Mouse (Mus musculus) MEL (cell line): Measurements from ENCODE around the gene Adamts2. TPM values are rescaled to one million over a fixed set of nuclear protein-coding genes. Genes with fewer than 3 reads are reported as not detected.

Source experiments
- polyA plus RNA-seq, 2 experiments: library from polyadenylated mRNA; stranded (reverse) in 1 of 2; unstranded in 1 of 2; fragments of >175 nt in 1 of 2; fragments of >200 nt in 1 of 2; gene quantifications; 2 replicates each; pipeline versions ENCODE4 v1.2.1 to v1.2.4; 2012; ENCODE audit warnings: low replicate concordance in 2 of 2, low read depth in 1 of 2; ENCODE audit not compliant: insufficient read length in 2 of 2, insufficient read depth in 1 of 2, missing spikeins in 1 of 2
- total RNA-seq: library from RNA; depleted of rRNA; stranded (reverse); fragments of 300-350 nt; gene quantifications from 2 replicates; pipeline ENCODE4 v1.2.3, GENCODE M21; 2012; rRNA removed

The Adamts2 gene
- total and polyA plus RNA-seq, 3 experiments, result not detected

Other genes starting within 250 kb of the Adamts2 start
- 0.23 and 0.42 TPM in 2 replicates for gene Cby3, start 247.6 kb upstream of the Adamts2 start, total RNA-seq
- under 1 TPM in 1 of 2 experiments, not detected in 1; 0.31 TPM for gene Cby3, start 247.6 kb upstream of the Adamts2 start, polyA plus RNA-seq
- gene Hnrnph1, start 225.1 kb upstream of the Adamts2 start, total RNA-seq, result 227 and 232 TPM in 2 replicates
- 100 to 1,000 TPM; 425 to 552 TPM for gene Hnrnph1, start 225.1 kb upstream of the Adamts2 start, polyA plus RNA-seq
- 13.8 and 18.4 TPM in 2 replicates for gene Rufy1, start 171.0 kb upstream of the Adamts2 start, total RNA-seq
- gene Rufy1, start 171.0 kb upstream of the Adamts2 start, polyA plus RNA-seq, result 10 to 100 TPM in 1 of 2 experiments, not detected in 1; 17.8 TPM
- 2.1 and 4.5 TPM in 2 replicates for gene Zfp354c, start 225.6 kb downstream of the Adamts2 start, total RNA-seq
- 1 to 10 TPM in 1 of 2 experiments, not detected in 1; 4.2 TPM for gene Zfp354c, start 225.6 kb downstream of the Adamts2 start, polyA plus RNA-seq
- not detected in 2 replicates for gene Zfp879, start 239.5 kb downstream of the Adamts2 start, total RNA-seq
- gene Zfp879, start 239.5 kb downstream of the Adamts2 start, polyA plus RNA-seq, result not detected
- not detected in 2 replicates for gene Grm6, start 248.6 kb downstream of the Adamts2 start, total RNA-seq
- gene Grm6, start 248.6 kb downstream of the Adamts2 start, polyA plus RNA-seq, result under 1 TPM in 1 of 2 experiments, not detected in 1; 0.14 TPM